Mouse (Mus musculus) adrenal gland, adult (tissue): ENCODE results near the gene Vars2.
A peak's percentile ranks its signal among the peaks of the same experiment; 100 is the strongest.

ENCODE experiments used
- DNase-seq, 2 experiments: peaks; one replicate each; pipeline ENCODE4 v3.0.0; 2022 to 2023; ENCODE audit warnings: low spot score in 1 of 2; ENCODE audit not compliant: inconsistent age in 2 of 2

Gene Vars2

DNA sequence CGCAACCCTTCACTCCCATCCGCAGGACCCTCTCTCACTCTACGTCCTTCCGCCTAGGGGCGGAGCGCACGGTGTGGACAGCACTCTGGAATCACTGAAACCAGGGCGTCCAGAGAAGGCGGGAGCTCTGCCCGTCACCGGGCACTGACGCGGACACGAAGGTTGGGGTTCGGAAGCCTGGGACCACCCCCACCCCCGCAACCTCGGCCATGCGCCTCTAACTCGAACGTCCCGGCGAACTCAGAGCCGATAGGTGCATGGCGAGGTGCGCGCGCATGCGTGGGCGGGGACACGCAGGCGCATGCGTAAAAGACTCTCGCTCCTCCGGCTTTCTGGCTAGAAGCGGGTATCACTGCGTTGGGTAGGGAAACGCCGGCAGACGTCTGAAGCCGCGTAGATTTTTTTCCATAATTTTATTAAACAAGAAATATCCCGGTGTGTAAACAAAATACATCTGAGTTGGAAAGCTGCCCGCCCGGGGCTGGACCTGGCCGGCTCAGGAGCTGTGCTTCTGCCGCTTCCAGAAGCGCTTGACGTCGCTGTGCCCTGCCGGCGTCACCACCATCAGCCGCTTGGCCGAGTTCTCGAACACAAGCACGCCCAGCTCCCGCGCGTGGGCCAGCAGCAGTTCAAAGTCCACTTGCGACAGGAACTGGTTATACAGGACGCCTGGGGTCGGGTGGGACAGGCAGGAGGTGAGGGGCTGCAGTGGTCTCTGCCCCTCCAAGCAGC is at the start of gene Vars2:
Gene Vars2 (minus strand): TSS at position 259 of the 732 bp plus-strand sequence.
- DNase-seq, result peak; percentile 96 to 99

DNA sequence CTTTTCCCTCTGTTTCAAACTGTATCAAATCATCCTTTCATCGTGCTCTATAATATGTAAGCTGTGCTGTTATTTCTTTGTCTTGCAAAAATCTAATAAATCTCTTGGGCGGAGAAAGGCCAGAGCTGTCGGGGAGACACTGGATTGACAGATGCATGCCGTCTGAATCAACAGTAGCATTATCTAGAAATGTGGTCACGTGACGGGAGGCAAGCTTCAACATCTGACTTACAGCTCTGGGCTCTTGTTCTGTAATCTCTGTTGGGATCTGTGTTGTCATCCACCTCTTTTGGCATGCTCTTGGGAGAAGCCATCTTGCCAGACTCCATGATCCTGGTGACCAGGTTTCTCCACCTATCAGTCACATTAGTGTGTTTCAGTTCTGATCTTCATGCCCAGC is 49.7 kb upstream of the Vars2 start:
- DNase-seq, result no peak

DNA sequence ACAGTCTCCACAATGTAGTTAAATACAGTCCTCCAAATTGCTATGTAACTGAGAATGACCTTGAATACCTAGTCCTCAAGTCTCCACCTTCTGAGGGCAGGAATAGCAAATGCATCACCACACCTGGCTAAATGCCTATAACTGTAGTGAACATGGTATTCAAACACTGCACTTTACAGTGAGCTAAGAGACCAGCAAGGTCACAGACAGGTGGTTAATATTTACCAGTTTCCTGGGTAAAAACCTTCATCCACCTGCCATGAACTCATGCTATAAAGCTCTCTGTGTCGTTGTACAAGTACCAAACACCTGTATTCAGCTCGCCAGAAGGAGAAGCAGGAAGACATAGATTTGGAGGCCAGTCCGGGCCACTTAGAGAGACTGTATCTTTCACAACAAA is 48.7 kb upstream of the Vars2 start:
- DNase-seq, result no peak

DNA sequence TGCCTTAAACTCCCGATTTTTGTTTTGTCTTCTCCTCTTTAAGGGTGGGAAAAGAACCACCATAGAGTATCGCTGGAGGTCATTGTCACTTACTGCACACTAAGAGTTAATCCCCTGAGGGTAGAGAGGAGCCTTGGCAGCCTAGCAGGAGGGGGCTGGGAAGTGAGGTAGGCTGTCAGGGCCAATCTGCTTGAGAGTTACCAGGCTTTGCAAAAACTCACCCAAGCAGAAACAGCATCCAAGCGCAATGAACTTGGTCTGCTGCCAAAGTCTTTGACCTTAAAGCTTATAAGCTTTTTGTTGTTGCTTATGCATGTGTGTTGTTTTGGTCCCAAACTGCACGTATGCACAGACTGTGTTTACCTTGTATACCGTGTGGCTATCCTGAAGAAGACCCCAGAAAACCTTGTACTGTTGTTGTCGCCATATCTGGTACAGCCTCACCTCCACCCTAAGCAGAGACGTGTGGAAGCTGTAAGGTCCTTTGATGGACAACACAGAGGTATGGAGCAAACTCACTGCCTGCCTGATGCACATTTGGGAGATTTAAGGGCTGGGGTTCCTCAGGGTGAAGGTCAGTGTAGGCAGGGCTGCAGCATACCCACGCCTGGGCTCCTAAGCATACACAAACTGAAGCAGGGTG is 43.4 kb upstream of the Vars2 start:
- peak; percentile 52 to 86 for DNase-seq

DNA sequence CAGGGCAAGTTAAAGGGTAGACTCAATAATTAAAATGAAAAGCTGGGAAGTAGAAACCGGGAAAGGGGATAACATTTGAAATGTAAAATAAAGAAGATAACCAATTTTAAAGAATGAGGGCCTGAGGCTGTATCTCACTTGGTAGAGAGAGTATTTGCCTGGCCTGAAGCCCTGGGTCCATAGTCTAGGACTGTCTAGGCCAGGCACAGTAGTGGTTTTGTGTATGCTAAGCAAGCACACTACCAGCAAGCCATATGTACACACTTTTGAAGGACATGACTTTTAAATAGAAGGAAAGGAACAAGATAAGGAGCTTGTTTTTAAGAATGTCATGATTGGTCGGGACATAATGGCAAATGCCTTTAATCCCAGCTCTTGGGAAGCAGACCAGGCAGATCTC is 41.2 kb upstream of the Vars2 start:
- DNase-seq, result no peak

DNA sequence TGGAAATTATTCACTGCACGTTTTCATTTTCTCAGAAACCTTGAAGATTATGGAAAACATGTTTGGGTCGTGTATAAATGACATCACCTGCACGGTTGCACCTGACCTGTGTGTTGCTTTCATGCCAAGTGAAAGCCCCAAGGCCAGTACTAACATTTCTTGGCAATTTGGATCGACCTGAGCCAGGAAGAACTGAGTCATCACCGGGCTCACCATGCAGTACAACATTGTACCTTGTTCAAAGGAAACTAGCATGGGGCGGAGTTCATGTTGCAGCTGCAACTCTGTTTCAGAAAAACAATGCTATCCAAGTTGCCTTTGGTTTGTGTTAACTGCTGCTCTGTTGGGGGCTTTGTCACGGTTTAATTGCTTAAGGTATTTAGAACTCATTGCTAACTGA is 40.5 kb upstream of the Vars2 start:
- peak; percentile 75 to 82 for DNase-seq

DNA sequence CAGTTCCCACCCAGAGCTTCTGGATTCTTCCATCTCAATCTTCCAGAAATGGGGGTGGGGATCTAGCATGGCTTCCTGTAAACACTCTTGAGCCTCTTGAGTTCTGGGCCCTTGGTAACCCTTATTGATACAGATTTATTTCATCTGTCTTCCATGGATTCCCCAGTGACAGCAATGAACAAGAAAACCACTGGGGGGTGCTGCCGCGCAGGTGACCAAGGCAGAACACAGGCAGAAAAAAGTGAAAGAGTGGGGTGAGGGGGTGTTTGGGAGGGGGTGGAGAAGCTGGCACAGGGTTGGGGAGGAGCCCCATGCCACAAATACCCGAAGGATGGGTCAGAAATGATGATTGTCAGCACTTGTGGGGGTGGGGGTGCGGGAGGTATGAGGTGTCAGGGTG is 38.4 kb upstream of the Vars2 start:
- peak; percentile 51 to 85 for DNase-seq

DNA sequence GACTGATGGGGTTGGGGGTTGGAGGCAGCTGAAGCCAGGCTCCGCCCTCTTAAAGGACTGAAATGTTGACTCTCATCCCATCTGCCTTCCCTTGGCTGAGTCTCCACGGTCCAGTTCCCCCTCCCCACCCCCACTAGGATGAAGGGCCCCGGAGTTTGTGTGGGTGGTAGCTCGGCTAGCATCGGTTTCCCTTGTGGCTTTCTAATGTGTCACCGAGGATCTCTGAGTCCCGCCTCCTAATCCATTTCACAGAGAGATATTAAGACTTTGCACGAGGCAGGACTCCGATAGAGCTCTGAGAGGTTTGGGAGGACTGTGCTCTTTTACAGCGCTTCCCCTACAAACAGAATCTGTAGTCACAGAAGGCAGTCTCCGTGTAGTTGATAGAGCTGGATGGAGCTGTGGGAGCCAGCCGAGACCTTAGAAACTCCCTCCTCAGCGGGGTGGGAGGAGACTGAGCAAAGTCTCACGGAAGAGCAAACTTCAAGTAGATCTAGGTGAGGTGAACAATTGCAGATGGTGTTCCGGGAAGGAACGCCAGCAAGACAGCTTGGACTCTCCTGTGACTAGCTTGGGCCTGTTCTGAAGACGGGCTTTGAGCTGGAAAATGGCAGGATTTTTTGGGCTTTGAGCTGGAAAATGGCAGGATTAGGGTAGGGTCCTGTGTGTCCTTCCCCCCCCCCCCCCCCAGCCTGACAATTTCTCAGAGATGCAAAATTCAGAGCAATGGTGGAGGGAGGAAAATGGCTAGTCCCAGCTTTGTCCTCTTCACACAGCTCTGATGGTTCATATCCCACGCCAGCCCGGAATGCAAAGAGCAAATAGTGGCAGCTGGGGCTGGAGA is 37.5 kb upstream of the Vars2 start, which contains the start of gene Ddr1:
Gene Ddr1 (minus strand): TSS at position 1 of the 844 bp plus-strand sequence.
- peak in 1 of 2 experiments; percentile 73 for DNase-seq

DNA sequence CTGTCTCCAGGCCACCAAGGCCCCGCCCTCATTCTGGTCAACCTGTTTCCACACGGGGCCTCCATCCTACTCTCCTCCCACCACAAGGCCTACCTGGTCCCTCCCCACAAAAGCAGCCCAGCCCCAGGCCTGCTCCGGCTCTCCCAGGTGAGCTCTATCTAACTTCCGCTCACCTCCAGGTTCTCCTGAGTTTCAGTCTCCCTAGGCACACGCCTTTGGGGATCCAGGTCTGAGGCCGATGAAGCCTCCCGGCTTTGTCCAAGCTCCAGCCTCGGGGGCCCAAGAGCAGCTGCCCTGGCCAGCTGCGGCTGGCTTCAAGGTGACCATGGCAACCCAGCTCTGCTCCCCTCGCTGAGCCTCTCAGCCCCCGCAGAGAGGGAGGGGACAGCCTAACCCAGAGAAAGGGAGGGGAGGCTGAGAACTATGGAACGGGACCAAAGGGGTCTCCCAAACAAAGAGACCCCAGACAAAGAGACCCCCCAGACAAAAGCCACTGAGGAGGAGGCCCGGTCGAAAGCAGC is 36.4 kb upstream of the Vars2 start:
- DNase-seq, result peak in 1 of 2 experiments; percentile 59

DNA sequence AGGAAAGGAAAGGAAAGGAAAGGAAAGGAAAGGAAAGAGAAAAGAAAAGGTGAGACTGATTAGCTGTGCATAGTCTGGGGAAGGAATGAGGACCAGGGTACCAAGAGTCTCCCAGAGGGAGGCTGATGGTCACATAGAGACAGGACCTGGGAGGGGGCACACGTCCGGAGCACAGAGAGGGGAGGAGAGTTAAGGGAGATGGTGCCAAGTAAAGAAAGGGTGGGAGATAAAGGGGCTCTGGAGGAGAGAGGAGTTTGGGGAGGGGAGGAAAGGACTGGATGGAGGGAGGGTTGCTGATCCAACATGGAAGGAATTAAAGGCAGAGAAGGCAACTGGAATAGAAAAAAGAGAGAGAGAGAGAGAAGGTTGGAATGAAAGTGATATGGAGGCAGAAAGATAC is 35.7 kb upstream of the Vars2 start:
- DNase-seq, result no peak

DNA sequence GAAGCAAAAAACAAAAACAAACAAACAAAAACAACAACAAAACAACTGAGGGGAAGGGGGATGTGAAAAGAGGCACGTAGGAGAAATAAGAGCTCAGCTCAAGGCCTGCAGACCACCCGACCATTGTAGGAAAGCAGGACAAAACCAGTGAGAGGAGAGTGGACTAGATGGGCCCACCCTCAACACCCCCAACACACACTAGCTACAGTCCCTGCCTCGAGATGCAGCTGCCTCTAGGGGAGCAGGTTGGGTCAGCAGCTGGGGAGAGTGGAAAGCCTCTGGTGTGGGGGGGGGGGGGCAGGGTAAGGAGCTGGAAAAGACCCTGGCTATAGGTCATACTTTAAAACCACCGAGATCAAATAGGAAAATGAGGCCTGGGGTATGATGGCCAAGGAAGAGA is 35.2 kb upstream of the Vars2 start:
- no peak for DNase-seq

DNA sequence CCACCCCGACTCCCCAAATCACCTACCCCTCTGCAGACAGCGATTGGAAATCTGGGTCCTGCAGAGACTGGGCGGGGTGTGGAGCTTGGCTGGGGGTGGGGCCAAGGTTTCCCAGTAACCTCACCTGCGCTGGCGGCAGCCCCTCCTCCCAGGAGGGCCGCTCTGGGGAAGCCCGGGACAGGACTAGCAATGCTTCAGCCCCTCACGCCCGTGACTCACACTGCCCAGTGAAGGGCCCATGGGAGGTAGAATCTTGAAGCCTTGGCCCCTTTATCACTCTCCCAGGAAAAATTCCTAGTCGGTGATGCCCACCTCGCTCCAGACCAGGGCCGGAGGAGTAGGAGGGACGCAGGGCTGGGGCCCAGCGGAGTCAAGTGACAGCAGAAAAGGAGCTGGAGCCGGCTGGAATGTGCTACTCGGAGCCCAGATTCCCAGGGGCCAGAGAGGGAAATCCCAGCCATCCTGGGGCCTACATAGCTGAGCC is 34.6 kb upstream of the Vars2 start:
- DNase-seq, result peak; percentile 56 to 58

DNA sequence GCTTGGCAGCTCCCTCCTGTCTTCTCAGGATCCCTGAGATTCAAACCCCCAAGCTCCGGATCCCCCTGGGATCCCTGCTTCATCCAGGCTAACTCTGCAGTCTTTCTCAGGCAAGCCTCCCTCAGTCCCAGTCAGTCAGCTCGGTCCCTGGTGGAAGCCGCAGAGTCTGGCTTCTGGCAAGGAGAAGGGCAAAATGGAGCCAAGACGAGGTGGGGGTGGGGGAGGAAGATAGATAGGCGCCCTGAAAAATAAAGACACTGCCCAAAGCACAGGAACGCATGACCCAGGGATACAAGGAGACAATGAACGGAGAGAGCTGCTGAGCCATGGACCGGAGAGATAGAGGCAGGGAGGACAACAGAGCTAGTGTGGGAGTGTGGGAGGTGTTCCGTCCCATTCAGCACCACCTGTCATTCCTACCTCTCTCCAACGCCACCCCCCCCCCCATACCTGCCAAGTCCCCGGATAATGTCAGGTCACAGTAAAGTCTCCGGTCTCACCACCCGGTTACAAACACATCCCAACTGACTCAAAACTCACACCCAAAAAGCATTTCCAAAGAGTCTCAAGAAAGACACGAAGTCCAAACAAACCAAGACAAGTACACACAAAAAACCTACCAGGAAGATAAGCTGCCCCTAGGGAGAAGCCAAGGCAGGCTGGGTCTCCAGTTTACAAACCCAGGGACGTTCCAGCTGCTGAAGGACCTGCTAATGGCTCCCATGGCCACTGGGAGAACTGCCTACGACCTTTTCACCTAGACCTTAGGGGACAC is 34.0 kb upstream of the Vars2 start:
- peak in 1 of 2 experiments; percentile 60 for DNase-seq

DNA sequence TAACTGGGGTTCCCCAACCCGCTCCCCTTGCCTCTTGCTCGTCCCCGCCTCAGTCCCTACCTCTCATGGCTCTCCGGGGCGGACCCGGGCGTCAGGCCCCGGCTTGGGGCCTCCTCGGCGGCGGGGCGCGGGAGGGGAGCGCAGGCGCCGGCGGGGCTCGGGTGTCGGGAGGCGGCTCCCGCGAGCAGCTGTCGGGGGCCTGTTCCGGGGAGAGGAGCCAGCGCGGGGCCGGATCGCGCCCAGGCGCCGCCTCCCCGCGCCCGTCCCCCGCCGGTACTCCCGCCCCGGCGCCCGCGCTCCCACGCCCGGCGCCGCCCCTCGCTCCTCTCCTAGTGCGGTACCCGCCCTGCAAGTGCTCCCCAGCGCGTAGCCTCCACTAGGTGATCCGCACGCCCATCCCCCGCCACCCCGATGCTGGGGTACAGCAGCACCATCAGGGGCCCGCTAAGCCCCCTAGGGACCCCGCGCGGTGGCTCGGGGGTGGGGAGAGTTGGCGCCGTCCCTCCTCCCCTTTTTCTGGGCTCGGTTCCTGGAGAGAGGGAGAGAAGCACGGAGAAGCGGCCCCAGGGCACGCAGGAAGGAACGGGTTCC is 33.1 kb upstream of the Vars2 start:
- peak; percentile 88 to 94 for DNase-seq

DNA sequence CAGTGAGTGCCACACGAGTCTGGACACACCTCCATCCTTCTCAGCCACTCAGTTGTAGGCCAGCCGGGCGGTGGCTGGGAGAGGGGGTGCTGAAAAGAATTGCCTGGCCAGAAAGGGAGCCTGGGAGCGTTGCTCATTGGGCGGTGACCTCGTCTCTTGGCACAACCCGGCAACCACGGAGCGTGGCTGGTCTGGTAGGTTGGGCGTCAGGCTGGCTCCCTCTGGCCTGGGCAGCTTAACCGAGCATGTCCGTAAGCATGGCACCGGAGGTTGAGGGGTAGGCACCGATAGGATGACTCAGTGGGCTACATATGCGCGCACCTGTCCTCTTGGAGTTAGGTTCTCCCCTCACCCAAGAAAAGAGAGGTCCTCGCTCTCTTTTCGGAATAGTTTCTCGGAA is 32.5 kb upstream of the Vars2 start:
- peak; percentile 89 to 93 for DNase-seq

DNA sequence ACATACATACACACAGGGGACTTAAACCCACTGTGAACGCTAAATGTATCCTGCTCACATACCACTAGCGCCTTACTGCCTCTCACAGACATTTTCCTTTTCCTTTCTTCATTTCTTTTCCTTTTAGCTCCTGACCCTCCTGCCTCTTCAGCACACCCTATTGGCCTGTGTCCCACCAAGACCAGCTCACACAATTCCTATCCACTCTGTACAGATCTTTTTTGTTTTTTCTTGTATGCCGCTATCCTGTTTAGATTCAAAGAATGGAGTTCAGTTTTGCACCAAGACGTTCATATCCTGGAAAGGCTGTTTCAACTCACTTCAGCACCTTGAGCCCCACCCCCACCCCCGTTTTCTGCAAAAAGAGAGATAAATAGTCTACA is 31.1 kb upstream of the Vars2 start:
- DNase-seq, result no peak

DNA sequence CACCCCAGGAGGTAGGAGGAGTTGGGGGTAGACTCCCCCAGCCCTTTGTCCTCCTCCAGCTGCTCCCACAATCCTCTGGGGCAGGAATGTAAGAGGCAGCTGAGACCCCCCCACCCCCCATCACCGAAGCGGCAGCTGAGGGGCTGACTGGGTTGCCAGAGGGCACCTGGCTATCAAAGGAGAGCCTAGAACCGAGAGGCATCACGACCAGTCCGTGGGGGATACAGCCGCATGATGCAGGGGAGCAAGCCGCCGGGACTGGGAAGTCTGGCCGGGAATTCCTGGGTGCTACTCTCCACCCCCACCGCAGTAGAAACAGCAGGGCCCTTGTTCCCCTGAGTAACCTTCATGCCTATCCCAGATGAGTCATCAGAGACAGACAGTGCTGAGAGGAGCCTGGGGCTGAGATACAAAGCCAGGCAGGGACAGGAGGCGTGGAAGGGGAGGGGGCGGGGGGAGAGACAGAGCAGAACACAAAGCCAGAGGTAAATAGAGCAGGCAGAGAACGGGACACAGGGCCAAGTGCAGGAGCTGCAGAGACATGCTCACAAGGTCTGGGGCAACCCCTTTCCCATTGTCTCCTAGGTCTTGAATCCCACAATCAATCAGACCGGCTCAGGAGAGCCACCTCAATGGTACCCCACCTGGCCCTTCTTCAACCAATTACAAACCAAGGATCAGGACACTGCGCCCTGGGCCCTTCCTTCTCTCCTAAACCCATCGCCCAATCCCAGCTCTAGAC is 30.5 kb upstream of the Vars2 start:
- DNase-seq, result peak; percentile 81 to 87

DNA sequence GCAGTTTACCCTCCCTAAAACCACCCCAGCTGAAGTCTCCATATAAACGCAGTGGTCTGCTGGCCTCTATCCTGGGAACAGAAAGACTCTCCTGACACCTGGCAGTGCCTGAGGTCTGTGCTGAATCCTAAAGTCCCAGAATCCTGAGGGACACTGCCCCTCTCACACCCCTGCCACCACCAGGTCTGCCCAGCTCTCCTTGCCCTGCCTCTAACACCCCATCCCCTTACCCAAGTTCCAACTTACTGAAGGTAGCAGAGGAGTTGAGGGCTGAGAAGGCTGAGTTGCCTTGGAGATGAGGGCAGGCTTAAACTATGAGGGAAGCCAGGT is 30.0 kb upstream of the Vars2 start:
- peak in 1 of 2 experiments; percentile 60 for DNase-seq

DNA sequence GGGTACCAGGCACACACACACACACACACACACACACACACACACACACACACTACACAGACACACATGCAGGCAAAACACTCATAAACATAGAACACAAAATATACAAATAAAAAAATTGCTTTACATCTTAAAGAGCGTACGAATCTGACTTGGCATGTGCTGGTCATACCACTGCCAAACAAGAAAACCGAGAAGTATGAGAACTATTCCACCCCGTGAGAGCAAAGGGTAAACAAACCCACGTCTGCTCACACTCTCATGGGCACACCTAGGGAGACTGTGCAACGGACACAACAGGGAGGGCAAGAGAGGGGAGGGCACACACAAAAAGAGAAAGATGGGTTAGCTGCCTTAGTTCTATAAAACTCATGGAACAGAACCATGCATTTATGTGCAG is 29.3 kb upstream of the Vars2 start:
- DNase-seq, result no peak

DNA sequence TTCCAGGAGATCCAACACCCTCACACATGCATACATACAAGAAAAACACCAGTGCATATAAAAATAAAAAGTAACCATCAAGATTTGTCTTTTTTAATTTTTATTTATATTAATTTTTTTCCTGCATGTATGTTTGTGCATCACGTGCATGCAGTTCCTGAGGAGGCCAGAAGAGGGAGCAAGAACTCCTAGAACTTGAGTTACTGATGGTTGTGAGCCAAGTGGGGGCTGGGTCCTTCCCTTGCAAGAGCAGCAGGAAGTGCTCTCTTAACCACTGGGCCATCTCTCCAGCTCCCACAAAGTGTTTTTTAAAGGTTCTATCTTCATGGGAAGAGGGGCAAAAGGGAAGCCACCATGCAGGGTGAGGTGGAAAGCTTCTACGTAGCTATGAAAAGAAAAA is 27.9 kb upstream of the Vars2 start:
- no peak for DNase-seq
